Mouse (Mus musculus) regulatory T cell (primary cell): Measurements from ENCODE around the gene Rad50.

Experiments used
- in situ Hi-C: fragments of 300-600 bp; cut with MboI, MseI; formaldehyde crosslinking; loops from one replicate; pipeline ENCODE4 v1.15.1; 2025; ENCODE audit warnings: high pct_unique_total_duplicates

The Rad50 gene

DNA sequence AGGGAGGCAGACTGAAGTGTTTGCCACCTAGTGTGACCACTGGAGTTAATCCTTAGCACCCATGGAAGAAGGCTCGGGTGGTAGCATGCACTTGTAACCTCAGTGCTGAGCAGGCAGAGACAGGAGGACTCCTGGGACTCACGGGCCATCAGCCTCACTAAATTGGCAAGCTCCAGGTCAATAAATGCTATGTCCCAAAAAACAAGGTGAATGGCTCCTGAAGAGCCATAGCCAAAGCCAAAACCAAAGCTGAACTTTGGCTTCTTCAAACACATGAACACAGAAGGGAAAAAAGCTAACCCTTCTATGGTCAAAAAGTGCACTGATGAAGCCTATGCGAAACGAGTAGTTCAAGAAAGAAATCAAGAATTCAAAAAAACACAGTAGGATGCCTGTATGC is 7.8 kb downstream of the Rad50 start:
- in situ Hi-C loops: no loop called here

GRCm38 (mm10) chr11:53698521-53698920 is 8.6 kb downstream of the Rad50 start:
- in situ Hi-C loops: no loop called here

DNA sequence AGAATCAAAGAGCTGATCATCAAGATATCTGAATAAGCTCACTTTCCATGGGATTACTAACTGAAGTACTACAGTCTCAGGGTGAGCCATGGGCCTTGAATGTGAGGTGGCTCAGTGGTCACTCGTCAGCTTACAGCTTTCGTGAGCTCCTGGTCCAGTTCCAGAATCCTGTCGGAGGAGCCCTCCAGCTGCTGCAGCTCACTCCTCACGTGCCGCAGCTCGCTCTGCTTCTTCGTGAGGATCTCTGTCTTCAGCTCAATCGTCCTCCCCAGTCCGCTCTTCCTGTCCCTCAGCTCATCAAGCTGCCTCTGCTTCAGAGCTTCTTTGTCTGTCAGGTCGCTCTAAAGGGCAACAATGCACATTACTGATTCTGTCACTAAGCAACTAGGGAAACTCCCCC is 15.1 kb downstream of the Rad50 start:
- in situ Hi-C loops: no loop called here

DNA sequence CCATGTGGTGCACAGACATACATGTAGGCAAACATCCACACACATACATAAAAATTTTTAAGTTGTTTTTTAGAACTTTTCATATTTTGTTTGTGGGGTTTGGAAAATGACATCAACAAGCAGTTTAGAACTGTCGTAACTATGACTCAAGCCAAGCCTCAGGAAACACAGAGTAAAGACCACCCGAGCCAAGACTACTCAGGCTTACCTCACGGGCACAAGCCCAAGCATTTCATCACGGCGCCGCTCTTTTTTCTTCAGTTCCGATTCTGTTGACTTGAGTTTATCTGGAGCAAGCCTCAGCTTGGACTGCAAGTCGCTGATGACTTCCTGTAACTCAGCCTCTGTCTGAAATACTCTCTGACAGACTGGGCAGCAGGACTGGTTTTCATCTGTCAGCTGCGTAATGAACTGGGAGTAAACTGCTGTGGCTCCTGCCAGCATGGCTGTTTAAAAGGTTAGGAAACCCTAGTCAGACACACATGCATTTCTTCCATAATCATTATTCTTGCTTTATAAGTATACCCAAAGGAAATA is 24.1 kb downstream of the Rad50 start:
- in situ Hi-C loops: no loop called here

DNA sequence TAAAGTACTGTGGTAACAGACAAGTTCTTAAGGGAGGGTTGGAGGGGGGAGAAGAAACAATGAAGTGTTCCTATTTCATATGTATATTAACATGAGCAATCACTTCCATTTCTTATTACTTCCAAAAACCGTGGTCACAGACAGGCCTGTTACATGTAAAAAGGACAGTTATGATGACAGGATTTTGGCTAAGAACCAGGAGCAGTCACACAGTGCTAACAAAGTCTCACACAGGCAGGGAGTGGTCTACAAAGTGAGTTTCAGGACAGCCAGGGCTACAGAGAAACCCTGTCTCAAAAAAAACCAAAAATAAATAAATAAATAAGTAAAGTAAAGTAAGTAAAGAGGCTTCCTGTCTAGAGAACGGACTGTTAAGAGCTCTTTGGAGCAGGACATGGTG is 24.9 kb downstream of the Rad50 start:
- in situ Hi-C loops: no loop called here

- in situ Hi-C loops: no loop called here
These were observed 25.4 kb downstream of the Rad50 start for GRCm38 (mm10) chr11:53681686-53682085.

- in situ Hi-C loops: no loop called here
These were observed 27.0 kb downstream of the Rad50 start for GRCm38 (mm10) chr11:53680141-53680540.

DNA sequence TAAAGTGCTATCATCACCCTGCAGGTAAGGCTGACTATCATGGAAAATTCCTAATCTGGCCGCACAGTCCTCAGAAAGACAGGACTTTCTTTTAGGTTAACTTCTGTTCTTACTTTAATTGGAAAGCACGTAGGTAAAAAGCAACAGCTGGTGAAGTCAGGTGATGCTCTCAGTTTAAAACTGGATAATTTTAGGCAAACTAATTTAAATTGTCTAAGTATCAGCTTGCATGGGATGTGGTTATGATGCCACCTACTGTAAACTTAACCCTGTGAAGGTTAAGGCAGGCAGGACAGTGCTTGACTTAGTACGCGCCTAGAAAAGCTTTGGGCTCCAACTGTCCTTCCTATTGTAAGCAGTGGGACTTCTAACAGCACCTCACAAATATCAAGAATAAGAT is 35.7 kb downstream of the Rad50 start:
- in situ Hi-C loops: no loop called here

- in situ Hi-C loops: no loop called here
These were observed 43.0 kb downstream of the Rad50 start for GRCm38 (mm10) chr11:53664091-53664490.

DNA sequence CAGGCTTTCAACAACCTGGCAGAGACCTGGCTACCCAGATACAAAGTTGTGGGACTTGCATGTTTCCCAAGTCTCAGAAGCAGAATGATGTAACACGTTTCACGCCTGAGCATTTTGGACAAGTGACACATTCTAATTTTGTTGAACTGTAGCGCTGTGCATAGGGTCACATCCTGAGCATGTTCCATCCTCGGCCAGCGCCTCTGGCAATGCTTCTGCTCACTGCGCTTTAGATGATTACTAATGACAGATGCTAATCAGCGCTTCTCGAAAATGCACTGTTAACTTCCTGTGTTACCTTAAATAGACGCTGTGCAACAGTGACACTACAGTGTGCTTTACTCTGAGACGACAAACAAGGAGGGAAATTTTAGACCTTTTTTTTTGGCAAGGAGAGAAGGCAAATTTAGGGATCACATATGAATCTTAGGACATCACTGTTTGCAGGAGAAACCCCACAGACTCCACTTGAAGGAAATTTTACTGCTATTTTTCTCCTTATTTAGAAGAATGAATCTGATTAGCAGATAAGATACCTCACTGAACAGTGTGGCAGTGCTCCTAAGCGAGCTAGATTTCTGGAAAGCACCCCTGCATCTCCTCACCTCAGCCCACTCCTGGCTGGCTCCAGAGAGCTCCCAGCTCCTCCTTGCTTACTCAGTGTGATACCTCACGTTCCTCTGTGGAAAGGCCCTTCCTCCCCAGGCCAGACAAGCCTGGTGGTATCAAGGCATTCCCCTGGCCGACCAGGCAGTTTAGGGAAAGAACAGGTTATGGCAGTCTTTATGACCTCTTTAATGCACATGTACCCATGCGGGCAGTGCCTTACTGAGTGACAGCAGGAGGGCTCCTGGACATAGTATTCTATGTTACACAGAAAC is 44.1 kb downstream of the Rad50 start:
- in situ Hi-C loops: no loop called here

- in situ Hi-C loops: no loop called here
These were observed 49.3 kb downstream of the Rad50 start for GRCm38 (mm10) chr11:53657828-53658227.

GRCm38 (mm10) chr11:53657381-53657780 is 49.7 kb downstream of the Rad50 start:
- in situ Hi-C loops: no loop called here

- in situ Hi-C loops: no loop called here
These were observed 50.4 kb downstream of the Rad50 start for GRCm38 (mm10) chr11:53656558-53657202.

DNA sequence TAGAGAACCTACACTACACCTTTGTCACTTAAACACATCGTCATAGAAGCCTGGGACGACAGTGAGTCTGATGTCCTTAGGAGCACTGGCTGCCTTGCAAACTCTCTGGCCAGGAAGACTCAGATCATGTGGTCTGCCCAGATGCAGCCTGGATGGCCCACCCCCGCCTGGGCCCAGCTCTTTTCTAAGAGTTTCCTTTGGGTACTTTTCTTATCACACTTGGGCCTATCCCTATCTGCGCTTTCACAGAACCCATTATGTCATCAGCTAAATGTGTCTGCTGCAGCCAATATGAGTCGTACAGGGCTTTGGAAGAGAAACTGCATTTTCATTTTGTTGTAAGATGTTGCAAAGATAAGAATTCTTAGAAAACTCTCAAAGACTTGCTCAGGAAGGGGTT is 52.1 kb downstream of the Rad50 start:
- in situ Hi-C loops: no loop called here

GRCm38 (mm10) chr11:53652427-53652826 is 54.7 kb downstream of the Rad50 start:
- in situ Hi-C loops: no loop called here

- in situ Hi-C loops: no loop called here
These were observed 55.7 kb downstream of the Rad50 start for GRCm38 (mm10) chr11:53651441-53651840.

DNA sequence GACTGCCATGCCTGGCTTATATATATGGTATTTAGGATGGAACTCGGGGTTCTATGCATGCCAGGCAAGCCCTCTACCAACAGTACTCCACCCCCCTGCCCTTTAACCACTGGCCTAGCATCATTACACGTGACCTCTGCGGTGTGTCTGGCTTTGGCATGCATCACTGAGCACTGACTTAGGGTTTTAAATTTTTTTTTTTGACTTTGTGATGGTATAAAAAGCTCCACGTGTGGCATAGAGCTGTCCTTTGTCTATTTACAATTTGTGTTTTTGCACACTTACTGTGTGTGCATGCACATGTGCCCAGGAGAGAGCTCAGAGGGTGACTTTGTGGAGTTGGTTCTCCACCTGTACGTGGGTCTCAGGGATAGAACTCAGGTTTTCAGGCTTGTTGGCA is 63.1 kb downstream of the Rad50 start:
- in situ Hi-C loops: no loop called here

GRCm38 (mm10) chr11:53642744-53643279 is 64.3 kb downstream of the Rad50 start:
- in situ Hi-C loops: no loop called here

DNA sequence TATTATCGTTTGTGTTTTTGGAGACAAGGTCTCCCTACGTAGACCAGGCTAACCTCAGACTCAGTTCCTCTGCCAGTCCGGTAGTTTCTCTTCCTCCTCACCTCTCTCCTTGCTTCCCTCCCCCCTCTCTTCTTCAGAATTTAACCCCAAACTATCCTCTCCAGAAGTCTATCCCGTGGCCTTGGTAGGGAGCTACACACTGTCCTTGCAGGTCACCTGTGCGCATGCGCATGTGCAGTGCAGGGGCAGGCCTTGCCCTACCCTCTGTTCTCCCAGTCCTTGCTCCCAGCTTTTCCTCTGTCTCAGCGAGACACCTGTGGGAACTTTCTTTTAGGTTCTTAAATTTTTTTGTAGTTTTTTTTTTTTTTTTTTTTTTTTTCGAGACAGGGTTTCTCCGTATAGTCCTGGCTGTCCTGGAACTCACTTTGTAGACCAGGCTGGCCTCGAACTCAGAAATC is 69.3 kb downstream of the Rad50 start:
- in situ Hi-C loops: no loop called here

- in situ Hi-C loops: no loop called here
These were observed 69.9 kb downstream of the Rad50 start for GRCm38 (mm10) chr11:53637046-53637802.

DNA sequence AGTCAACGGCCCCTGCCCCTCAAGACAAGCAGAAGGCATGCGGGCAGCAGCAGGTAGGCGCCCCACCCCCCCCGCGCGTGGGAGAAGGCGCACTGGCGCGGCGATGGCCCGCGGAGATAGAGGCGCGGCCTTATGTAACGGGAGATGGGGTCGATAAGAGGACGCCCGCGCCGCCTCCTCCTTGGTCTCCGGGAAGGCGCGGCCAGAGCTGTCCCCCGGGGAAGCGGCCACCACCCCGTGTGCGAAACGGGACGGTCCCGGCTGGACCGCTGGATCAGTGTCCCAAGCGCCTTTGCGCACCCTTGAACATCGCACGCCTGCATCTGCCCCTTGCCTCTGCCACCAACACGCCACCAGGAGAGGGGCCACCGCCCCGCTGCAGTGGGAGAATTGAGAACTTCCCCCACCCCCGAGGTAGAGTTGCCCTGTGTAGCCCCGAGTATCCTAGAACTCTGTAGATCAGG is 70.9 kb downstream of the Rad50 start:
- in situ Hi-C loops: no loop called here
